Mouse (Mus musculus) liver, embryonic 16.5 days (tissue): Measurements from ENCODE around the gene 4931406P16Rik. TPM values are rescaled to one million over a fixed set of nuclear protein-coding genes. Genes with fewer than 3 reads are reported as not detected.
A peak's percentile ranks its signal among the peaks of the same experiment; 100 is the strongest.

Source experiments
- ATAC-seq: fragments of 200-750 bp; cut with Nextera tagmentation; 2 replicates; pipeline ENCODE4 v1.8.0; 2017; ENCODE audit warnings: low read depth, mild to moderate bottlenecking, moderate number of reproducible peaks, moderate library complexity
- H3K27ac ChIP-seq: fragments of 300-500 bp; sonication (generic); 2 replicates; pipeline ENCODE4 v1.5.1; 2014; ENCODE audit warnings: mild to moderate bottlenecking, low read length
- H3K27me3 ChIP-seq: fragments of 300-500 bp; sonication (generic); 2 replicates; pipeline ENCODE4 v1.6.1; 2014; ENCODE audit warnings: low read depth, low read length, mixed read lengths; ENCODE audit not compliant: control insufficient read depth, insufficient read depth
- H3K36me3 ChIP-seq: fragments of 300-500 bp; sonication (generic); 2 replicates; pipeline ENCODE4 v1.6.1; 2014; ENCODE audit warnings: mild to moderate bottlenecking; ENCODE audit not compliant: control insufficient read depth, insufficient read depth
- H3K4me1 ChIP-seq: fragments of 300-500 bp; sonication (generic); 2 replicates; pipeline ENCODE4 v1.6.1; 2014; ENCODE audit warnings: low read depth, low read length, mixed read lengths; ENCODE audit not compliant: control insufficient read depth
- H3K4me2 ChIP-seq: fragments of 300-500 bp; sonication (generic); 2 replicates; pipeline ENCODE4 v1.6.1; 2014; ENCODE audit warnings: low read depth, low read length, mixed read lengths
- H3K4me3 ChIP-seq: fragments of 300-500 bp; sonication (generic); 2 replicates; pipeline ENCODE4 v1.5.1; 2014; ENCODE audit warnings: low read depth, mild to moderate bottlenecking, low read length
- H3K9ac ChIP-seq: fragments of 300-500 bp; sonication (generic); 2 replicates; pipeline ENCODE4 v1.6.1; 2014; ENCODE audit warnings: low read depth, low read length
- H3K9me3 ChIP-seq: fragments of 300-500 bp; sonication (generic); replicated peaks from 2 replicates; pipeline ENCODE4 v1.6.1; 2016; ENCODE audit warnings: low read length; ENCODE audit not compliant: control insufficient read depth
- WGBS: fragments of 180-500 bp; shearing (Covaris S2); extraction: QIAGEN DNeasy Blood & Tissue Kit; methylation state at CpG from one replicate; pipeline ENCODE4 v1.1.7; 2014; ENCODE audit not compliant: insufficient replicate concordance; 5-methylcytosine and 5-hydroxymethylcytosine counted together
- polyA plus RNA-seq: library from polyadenylated mRNA; unstranded; fragments of >200 nt; fragmentation: Nextera tagmentation; extraction: Ambion mirVana; gene quantifications from 2 replicates; pipeline ENCODE4 v1.2.1, GENCODE M21; 2015

4931406P16Rik gene
- polyA plus RNA-seq, result 14.7 and 17.0 TPM in 2 replicates

DNA sequence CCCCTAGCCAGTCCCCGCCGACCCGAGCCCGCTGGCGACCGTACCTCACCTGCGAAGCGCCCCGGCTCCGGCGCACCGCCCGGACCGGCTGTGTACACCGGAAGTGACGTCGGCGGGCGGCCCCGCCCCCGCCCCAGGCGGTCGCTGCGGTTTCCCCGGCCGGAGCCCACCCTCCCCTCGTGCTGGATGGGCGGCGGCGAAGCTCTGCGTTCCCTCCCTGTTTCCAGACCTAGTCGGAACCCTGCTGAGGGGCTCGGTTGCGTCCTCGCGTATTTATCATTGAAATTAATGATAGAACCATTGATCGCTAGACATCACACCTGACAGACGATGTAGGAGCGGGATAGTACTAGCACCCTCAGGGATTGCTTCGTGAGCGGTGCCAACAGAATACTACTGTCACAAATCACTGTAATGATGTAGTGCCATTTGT lies at the start of gene 4931406P16Rik:
Gene 4931406P16Rik, minus strand, starts transcription at position 109 of the 433 bp plus-strand sequence.
- H3K4me1 ChIP-seq, result peaks cover 11% of the 10 kb centered on the region
- H3K9me3 ChIP-seq, result no peaks in the 10 kb centered on the region
- H3K9ac ChIP-seq, result peak within 1 kb of the TSS; percentile 95
- peak within 1 kb of the TSS; percentile 94 for H3K4me2 ChIP-seq
- no peaks in the 10 kb centered on the region for H3K27me3 ChIP-seq
- peak within 1 kb of the TSS; percentile 94 for H3K27ac ChIP-seq
- under 1% methylated on average over 40 of the region's 41 CpGs for WGBS
- no peaks in the 10 kb centered on the region for H3K36me3 ChIP-seq
- peak; percentile 89 for ATAC-seq
- H3K4me3 ChIP-seq, result peak within 1 kb of the TSS; percentile 95

- no peak overlapping the region for H3K27ac ChIP-seq
- peaks cover 28% of the 10 kb centered on the region for H3K36me3 ChIP-seq
- H3K4me1 ChIP-seq, result no peaks in the 10 kb centered on the region
- no peak overlapping the region for H3K9ac ChIP-seq
- H3K4me3 ChIP-seq, result no peak overlapping the region
- 89% methylated on average over 4 of the region's 4 CpGs for WGBS
- no peaks in the 10 kb centered on the region for H3K9me3 ChIP-seq
- H3K27me3 ChIP-seq, result no peaks in the 10 kb centered on the region
- no peak overlapping the region for H3K4me2 ChIP-seq
- no peak for ATAC-seq
These were observed 42.3 kb upstream of the 4931406P16Rik start for GRCm38 (mm10) chr7:34355629-34356028.

DNA sequence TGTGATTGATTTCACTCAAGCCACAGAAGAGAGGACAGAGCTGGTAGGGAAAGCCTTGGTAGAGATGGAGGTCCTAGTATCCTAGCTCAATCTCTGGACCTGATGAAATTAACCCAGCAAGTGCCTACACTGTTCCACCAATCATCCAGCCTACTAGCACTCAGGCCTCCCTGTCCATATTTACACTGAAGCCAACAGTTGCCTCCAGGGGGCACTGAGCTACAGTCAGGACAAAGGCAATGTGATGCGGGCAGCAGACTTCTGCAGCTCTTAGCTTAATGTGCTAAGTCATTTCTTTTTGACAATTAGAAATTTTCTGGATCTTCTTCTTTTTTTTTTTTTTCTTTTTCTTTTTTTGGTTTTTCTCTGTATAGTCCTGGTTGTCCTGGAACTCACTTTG lies 38.6 kb upstream of the 4931406P16Rik start:
- H3K36me3 ChIP-seq, result peaks cover 41% of the 10 kb centered on the region

GRCm38 (mm10) chr7:34350166-34350565 lies 36.8 kb upstream of the 4931406P16Rik start:
- Histone ChIP-seq H3K4me1 (no peaks in the 10 kb centered on the region), H3K4me3 (no peak overlapping the region), H3K9ac (no peak overlapping the region), H3K4me2 (no peak overlapping the region), H3K9me3 (no peaks in the 10 kb centered on the region), H3K27me3 (no peaks in the 10 kb centered on the region), H3K36me3 (peaks cover 43% of the 10 kb centered on the region), H3K27ac (no peak overlapping the region)
- WGBS, result 91% methylated on average over 5 of the region's 5 CpGs
- ATAC-seq, result no peak

More for the DNA sequence above, 38.6 kb upstream of the 4931406P16Rik start:
- Histone ChIP-seq H3K4me1 (no peaks in the 10 kb centered on the region), H3K9me3 (no peaks in the 10 kb centered on the region), H3K27me3 (no peaks in the 10 kb centered on the region), H3K4me3 (no peak overlapping the region), H3K27ac (no peak overlapping the region), H3K4me2 (no peak overlapping the region), H3K9ac (no peak overlapping the region)
- WGBS, result 85% methylated on average over 1 of the region's 1 CpGs
- no peak for ATAC-seq

- Histone ChIP-seq H3K9ac (no peak overlapping the region), H3K36me3 (peaks cover 55% of the 10 kb centered on the region), H3K27ac (no peak overlapping the region), H3K27me3 (no peaks in the 10 kb centered on the region), H3K4me1 (no peaks in the 10 kb centered on the region), H3K9me3 (no peaks in the 10 kb centered on the region), H3K4me2 (no peak overlapping the region), H3K4me3 (no peak overlapping the region)
- 38% methylated on average over 1 of the region's 1 CpGs for WGBS
- no peak for ATAC-seq
These were observed 34.7 kb upstream of the 4931406P16Rik start for GRCm38 (mm10) chr7:34348011-34348410.

- Histone ChIP-seq H3K36me3 (peaks cover 55% of the 10 kb centered on the region), H3K27me3 (no peaks in the 10 kb centered on the region), H3K9ac (no peak overlapping the region), H3K9me3 (no peaks in the 10 kb centered on the region), H3K4me3 (no peak overlapping the region), H3K4me1 (no peaks in the 10 kb centered on the region), H3K4me2 (no peak overlapping the region), H3K27ac (no peak overlapping the region)
- no peak for ATAC-seq
- WGBS, result 73% methylated on average over 3 of the region's 3 CpGs
These were observed 33.7 kb upstream of the 4931406P16Rik start for GRCm38 (mm10) chr7:34347041-34347440.

DNA sequence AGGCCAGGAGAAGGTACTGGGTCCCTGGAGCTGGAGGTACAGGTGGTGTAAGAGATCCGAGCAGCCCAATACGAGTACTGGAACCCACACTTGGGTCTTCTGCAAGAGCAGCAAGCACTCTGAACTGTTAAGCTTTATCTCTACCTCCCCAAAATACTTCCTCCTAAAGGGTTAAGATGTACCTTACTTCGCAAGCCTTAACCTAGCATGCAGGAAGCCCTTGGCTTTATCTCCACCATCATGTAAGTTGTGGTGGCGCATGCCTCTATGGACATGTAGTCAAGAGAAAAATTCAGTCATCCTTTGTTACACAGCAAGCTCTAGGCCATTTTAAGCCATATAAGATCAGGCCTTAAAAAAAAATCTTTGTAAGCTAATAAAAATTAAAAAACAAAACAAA lies 33.2 kb upstream of the 4931406P16Rik start:
- Histone ChIP-seq H3K4me1 (no peaks in the 10 kb centered on the region), H3K36me3 (peaks cover 57% of the 10 kb centered on the region), H3K27ac (no peak overlapping the region), H3K27me3 (no peaks in the 10 kb centered on the region), H3K9ac (no peak overlapping the region), H3K4me2 (no peak overlapping the region), H3K9me3 (no peaks in the 10 kb centered on the region), H3K4me3 (no peak overlapping the region)
- 54% methylated on average over 4 of the region's 4 CpGs for WGBS
- ATAC-seq, result no peak

- Histone ChIP-seq H3K36me3 (peaks cover 32% of the 10 kb centered on the region), H3K27me3 (no peaks in the 10 kb centered on the region), H3K4me3 (no peak overlapping the region), H3K9ac (no peak overlapping the region), H3K4me2 (no peak overlapping the region), H3K9me3 (no peaks in the 10 kb centered on the region), H3K27ac (no peak overlapping the region), H3K4me1 (no peaks in the 10 kb centered on the region)
- WGBS, result 77% methylated on average over 10 of the region's 10 CpGs
- no peak for ATAC-seq
These were observed 28.9 kb upstream of the 4931406P16Rik start for GRCm38 (mm10) chr7:34342040-34342793.

DNA sequence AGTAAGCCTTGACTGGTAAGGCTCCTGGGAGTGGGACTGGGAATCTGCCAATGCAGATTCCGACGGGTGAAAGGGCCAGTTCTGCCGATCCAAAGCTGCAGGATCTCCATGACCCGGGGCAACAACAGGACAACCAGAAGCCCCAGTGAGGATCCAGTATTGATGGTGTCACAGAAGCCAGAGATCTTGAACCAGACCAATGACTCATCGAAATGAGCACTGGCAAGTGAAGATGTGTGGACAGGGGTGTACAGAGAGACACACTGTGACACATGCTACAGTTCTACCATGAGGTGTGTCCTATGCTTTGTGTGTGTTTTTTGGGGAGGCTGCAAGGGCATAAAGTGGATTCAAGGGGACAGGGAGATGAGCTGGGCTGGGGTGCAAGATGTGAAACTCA lies 27.5 kb upstream of the 4931406P16Rik start:
- H3K4me2 ChIP-seq, result no peak overlapping the region
- H3K4me3 ChIP-seq, result no peak overlapping the region
- WGBS, result 83% methylated on average over 5 of the region's 5 CpGs
- no peak for ATAC-seq
- no peak overlapping the region for H3K9ac ChIP-seq
- H3K4me1 ChIP-seq, result no peaks in the 10 kb centered on the region
- peaks cover 30% of the 10 kb centered on the region for H3K36me3 ChIP-seq
- no peaks in the 10 kb centered on the region for H3K9me3 ChIP-seq
- H3K27me3 ChIP-seq, result no peaks in the 10 kb centered on the region
- no peak overlapping the region for H3K27ac ChIP-seq
